Mouse (Mus musculus): Measurements from ENCODE around the gene Elp4. TPM values are rescaled to one million over a fixed set of nuclear protein-coding genes. Genes with fewer than 3 reads are reported as not detected.

Elp4 gene
- polyA plus RNA-seq, 1 experiment from 2014 or later: 39.5 TPM

DNA sequence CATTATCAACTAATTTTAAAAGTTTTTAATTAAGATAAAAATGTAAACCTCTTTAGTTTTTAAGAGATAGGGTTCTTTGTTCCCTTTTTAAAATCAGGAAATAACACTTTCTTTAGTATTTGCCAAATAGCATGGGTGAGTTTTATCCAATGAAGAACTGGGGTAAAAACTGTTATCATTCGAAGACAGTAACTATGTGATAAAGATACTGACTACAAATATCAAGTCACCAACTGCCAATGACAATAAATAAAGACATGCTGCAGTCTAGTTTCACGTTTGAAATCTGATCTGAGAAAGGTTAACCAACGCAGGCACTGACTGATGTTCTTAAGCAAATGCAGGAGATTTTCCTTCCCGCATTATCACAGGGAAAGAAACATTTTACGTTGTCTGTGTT is 100.9 kb downstream of the Elp4 start:
- Histone ChIP-seq H3K4me3 (no peak overlapping the region), H3K4me1 (no peaks in the 10 kb centered on the region), H3K36me3 (no peaks in the 10 kb centered on the region), H3K4me2 (replicated peaks) (no peak overlapping the region), H3K9ac (no peak overlapping the region), H3K27ac (no peak overlapping the region), H3K27me3 (no peaks in the 10 kb centered on the region), H3K9me3 (no peaks in the 10 kb centered on the region)
- ATAC-seq (ENCODE audit: low FRiP score, low read depth): no peak
- 39% methylated on average over 5 of the region's 5 CpGs for WGBS

DNA sequence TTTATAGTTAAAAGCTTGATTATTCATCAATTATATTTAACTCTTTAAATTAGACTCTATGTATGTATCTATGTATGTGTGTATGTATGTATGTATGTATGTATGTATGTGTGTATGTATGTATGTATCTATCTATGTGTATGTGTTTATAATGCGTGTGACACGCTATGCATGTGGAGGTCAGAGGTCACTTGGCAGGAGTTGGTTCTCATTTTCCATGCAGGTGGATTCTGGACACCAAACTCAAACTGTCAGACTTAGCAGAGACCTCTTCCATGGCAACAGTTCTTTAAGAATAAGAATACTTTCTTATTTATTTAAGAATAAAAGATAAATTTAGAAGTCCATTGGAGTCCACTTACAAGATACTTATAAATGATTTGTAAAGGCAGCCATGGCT is 101.5 kb downstream of the Elp4 start:
- Histone ChIP-seq H3K9ac (no peak overlapping the region), H3K4me2 (replicated peaks) (no peak overlapping the region), H3K9me3 (no peaks in the 10 kb centered on the region), H3K27me3 (no peaks in the 10 kb centered on the region), H3K4me1 (no peaks in the 10 kb centered on the region), H3K27ac (no peak overlapping the region), H3K36me3 (no peaks in the 10 kb centered on the region), H3K4me3 (no peak overlapping the region)
- 94% methylated on average over 2 of the region's 2 CpGs for WGBS
- ATAC-seq (ENCODE audit: low FRiP score, low read depth): no peak

DNA sequence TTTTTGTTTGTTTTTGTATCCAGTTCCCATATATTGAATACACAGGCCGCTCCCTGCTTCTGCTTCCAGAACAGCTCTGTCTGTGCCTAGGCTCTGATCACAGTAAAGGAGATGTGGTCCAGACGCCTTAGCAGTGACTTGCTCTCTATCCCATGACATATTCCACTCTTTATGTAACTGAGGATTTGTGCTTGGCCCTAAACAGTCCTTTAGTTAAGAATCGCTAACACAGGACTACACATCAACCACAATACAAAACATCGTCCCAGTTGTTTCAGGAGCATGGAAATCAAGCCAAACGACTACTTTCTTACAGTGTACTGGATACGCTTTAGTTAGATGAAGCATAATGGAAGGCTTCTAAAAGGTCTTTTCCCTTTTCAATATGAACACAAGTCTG is 102.8 kb downstream of the Elp4 start:
- Histone ChIP-seq H3K4me3 (no peak overlapping the region), H3K36me3 (no peaks in the 10 kb centered on the region), H3K9ac (no peak overlapping the region), H3K9me3 (no peaks in the 10 kb centered on the region), H3K4me1 (no peaks in the 10 kb centered on the region), H3K27me3 (no peaks in the 10 kb centered on the region), H3K4me2 (replicated peaks) (no peak overlapping the region), H3K27ac (no peak overlapping the region)
- no peak for ATAC-seq (ENCODE audit: low FRiP score, low read depth)
- 84% methylated on average over 6 of the region's 6 CpGs for WGBS

DNA sequence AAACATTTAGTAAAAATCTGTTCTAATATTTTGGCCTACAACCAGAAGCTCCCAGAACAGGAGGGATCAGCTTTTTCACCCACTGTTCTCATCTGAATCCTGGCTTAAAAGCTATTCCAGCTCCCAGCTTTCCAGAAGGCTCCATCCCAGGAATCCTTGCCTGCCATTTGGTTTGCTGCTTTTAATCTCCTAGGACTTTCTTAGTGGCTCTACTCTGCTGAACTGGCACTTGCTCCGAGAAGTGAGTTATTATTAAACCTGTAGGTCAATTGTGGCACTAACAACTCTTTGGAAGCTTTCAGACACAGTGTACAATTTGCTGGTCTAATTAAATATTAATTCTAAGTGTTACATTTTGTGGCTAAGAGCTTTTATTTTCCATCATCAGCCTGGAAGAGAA is 103.7 kb downstream of the Elp4 start:
- no peak overlapping the region for H3K4me3 ChIP-seq
- no peaks in the 10 kb centered on the region for H3K9me3 ChIP-seq
- 29% methylated on average over 1 of the region's 1 CpGs for WGBS
- no peak overlapping the region for H3K27ac ChIP-seq
- no peak overlapping the region for H3K4me2 ChIP-seq (replicated peaks)
- no peaks in the 10 kb centered on the region for H3K36me3 ChIP-seq
- no peak for ATAC-seq (ENCODE audit: low FRiP score, low read depth)
- no peak overlapping the region for H3K9ac ChIP-seq
- H3K4me1 ChIP-seq: no peaks in the 10 kb centered on the region
- H3K27me3 ChIP-seq: no peaks in the 10 kb centered on the region

DNA sequence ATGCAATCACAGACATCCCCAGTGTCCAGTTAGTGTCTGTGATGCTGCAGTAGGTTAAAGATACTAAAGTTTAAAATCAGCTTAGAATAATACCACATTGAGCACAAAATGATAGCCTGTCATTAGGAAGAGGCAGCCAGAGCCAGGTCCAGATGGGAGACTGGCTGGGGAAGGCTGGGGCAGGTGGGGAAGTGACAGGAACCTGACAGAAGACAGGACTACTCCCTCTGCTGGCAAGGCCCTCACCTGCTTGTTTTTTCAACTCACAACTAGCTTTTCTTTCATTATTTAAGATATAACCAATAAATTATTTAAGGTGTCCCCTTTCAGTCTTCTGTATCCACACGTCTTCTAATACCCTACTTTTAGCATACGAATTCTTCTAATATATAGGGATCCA is 104.5 kb downstream of the Elp4 start:
- Histone ChIP-seq H3K9me3 (no peaks in the 10 kb centered on the region), H3K4me3 (no peak overlapping the region), H3K27ac (no peak overlapping the region), H3K27me3 (no peaks in the 10 kb centered on the region), H3K4me1 (no peaks in the 10 kb centered on the region), H3K36me3 (no peaks in the 10 kb centered on the region), H3K9ac (no peak overlapping the region), H3K4me2 (replicated peaks) (no peak overlapping the region)
- ATAC-seq (ENCODE audit: low FRiP score, low read depth): no peak
- 58% methylated on average over 2 of the region's 2 CpGs for WGBS

DNA sequence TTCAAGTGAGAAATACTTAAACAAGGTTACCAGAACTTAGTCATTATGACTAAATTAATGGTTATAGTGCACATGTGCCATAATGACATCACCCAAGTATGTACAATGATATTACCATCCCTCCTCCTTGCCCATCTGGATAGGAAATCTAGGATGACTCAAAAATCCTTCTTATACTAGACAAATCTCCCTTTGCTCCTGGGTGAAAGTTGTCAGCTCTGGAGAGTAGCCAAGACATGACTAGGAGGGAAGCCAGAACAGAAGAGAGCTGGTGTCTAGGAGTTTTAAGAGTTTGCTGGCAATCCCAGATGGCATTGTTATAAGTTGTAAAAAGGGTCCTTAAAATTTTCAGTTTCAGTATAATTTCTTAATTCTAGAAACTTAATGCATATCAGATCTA is 106.5 kb downstream of the Elp4 start:
- Histone ChIP-seq H3K4me2 (replicated peaks) (no peak overlapping the region), H3K9me3 (no peaks in the 10 kb centered on the region), H3K9ac (no peak overlapping the region), H3K4me3 (no peak overlapping the region), H3K27ac (no peak overlapping the region), H3K4me1 (no peaks in the 10 kb centered on the region), H3K27me3 (no peaks in the 10 kb centered on the region), H3K36me3 (no peaks in the 10 kb centered on the region)
- ATAC-seq (ENCODE audit: low FRiP score, low read depth): no peak

DNA sequence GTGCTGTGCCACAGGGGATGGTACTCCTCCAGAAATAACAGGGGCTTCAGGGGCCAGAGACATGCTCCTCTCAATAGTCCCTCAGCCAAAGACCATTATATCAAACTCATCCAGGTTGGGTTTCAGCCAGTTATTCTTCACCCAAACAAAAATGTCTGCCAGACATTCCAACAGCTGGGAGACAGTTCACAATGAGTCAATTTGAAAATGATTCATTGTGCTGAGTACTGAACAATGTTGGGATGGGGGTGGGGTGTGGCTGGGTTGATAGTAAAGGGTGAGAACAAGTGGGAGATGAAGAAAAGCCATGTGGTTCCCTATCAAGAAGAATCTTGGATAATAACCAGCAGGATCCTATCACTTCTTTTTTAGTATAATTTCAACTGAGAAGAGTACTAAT is 108.3 kb downstream of the Elp4 start:
- Histone ChIP-seq H3K4me1 (no peaks in the 10 kb centered on the region), H3K27ac (no peak overlapping the region)

DNA sequence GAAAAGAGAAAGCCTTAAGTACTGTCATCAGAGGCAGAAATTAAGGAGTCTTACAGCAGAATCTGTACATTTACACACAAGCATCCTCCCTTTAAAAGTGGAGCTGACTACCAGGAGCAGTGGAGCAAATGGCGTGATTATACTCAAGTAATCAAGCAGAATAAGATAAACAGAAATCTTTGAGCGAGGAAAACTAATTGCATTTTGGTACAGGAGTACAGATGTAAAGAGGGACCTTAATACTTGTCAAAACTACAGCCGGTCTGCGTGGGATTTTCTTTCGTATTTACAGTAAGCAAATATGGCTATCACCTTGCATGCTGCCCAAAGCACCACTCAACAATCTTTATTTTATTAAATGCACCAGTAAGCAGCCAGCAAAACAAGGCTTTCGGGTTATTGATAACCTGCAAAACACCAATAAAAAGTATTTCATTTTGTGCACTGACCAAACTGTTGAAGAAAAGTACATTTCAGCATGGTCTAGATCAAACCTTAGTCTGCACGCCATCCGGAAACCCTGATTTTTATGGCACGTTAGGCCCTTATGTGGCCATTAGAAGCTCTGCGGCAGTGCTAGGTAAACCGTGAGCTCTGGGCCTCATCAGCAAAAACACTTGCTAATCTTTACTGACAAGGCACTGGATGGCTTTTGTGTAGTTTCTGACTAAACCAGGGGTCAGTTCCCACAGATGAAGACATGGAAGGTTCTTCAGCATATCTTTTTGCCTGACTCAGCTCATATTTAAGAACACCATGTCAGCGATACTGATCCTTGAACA is 111.8 kb downstream of the Elp4 start:
- ATAC-seq (ENCODE audit: low FRiP score, low read depth): no peak
- 49% methylated on average over 12 of the region's 12 CpGs for WGBS
- no peaks in the 10 kb centered on the region for H3K9me3 ChIP-seq
- H3K27me3 ChIP-seq: no peaks in the 10 kb centered on the region
- no peaks in the 10 kb centered on the region for H3K4me1 ChIP-seq
- H3K9ac ChIP-seq: no peak overlapping the region
- H3K4me3 ChIP-seq: no peak overlapping the region
- H3K27ac ChIP-seq: no peak overlapping the region
- H3K4me2 ChIP-seq (replicated peaks): no peak overlapping the region
- H3K36me3 ChIP-seq: no peaks in the 10 kb centered on the region

More for the DNA sequence above, 108.3 kb downstream of the Elp4 start:
- ATAC-seq (ENCODE audit: low FRiP score, low read depth): no peak
- Histone ChIP-seq H3K4me2 (replicated peaks) (no peak overlapping the region), H3K9ac (no peak overlapping the region), H3K4me3 (no peak overlapping the region), H3K27me3 (no peaks in the 10 kb centered on the region), H3K36me3 (no peaks in the 10 kb centered on the region), H3K9me3 (no peaks in the 10 kb centered on the region)

DNA sequence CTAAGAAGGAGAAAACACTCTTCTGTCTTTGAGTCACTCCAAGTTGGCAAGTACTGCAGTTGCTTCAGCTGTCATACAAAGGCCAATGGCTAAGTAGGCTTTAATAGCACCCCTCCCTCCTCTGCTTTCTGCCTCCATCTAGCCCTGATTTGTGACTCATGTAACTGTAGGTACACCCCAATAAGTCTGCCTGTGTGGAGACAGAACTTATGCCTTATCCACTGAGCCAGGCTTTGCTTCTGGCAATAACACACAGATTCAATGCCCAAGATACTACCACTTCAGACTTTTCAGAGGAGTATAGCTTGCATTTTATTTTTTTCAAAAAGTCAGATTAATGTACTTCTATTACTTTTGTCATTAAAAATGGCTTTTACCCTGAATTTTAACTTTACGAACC is 114.4 kb downstream of the Elp4 start:
- WGBS: 87% methylated on average over 1 of the region's 1 CpGs
- Histone ChIP-seq H3K4me1 (no peaks in the 10 kb centered on the region), H3K36me3 (no peaks in the 10 kb centered on the region), H3K9ac (no peak overlapping the region), H3K4me3 (no peak overlapping the region), H3K27me3 (no peaks in the 10 kb centered on the region), H3K4me2 (replicated peaks) (no peak overlapping the region), H3K27ac (no peak overlapping the region), H3K9me3 (no peaks in the 10 kb centered on the region)
- ATAC-seq (ENCODE audit: low FRiP score, low read depth): no peak

DNA sequence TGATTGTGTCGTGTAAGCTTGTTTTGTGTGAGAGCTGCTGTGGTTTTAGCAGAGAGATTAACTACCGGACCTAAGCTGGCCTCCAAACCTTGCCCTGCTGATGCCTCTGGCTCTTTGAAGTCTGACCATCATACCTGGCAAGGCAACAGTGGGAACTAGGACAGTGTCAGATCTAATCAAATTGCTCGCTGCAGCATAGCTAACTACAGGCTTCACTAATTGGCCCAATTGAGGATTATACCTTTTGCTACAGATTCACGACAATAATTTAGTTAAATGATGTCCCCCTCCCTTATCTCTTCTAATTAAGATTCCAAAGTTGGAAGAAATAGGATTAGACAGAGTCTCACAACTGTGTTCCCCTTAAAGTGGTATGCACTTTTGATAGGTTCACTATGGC is 116.6 kb downstream of the Elp4 start:
- Histone ChIP-seq H3K4me3 (no peak overlapping the region), H3K9me3 (no peaks in the 10 kb centered on the region), H3K9ac (no peak overlapping the region), H3K4me1 (no peaks in the 10 kb centered on the region), H3K4me2 (replicated peaks) (no peak overlapping the region), H3K36me3 (no peaks in the 10 kb centered on the region), H3K27ac (no peak overlapping the region), H3K27me3 (no peaks in the 10 kb centered on the region)
- 56% methylated on average over 4 of the region's 4 CpGs for WGBS
- no peak for ATAC-seq (ENCODE audit: low FRiP score, low read depth)

DNA sequence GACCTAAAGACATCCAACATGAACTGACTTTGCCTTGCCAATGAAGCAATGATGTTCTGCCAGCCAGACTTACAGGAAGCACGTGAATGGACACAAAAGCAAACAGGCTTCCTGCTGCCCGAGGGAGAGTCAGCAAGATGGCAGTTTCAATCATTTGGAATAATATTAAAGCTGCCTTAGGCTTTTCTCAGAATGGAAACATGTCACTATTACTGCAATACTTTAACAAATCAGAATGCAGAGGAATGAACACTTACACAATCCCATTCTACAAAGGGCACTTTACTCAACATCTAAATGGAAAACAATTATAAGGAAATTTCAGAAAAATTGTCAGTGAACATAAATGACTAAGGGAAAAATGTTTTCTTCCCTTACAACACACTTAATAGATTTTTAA is 117.4 kb downstream of the Elp4 start:
- no peak for ATAC-seq (ENCODE audit: low FRiP score, low read depth)
- H3K4me1 ChIP-seq: no peaks in the 10 kb centered on the region
- 55% methylated on average over 2 of the region's 2 CpGs for WGBS

DNA sequence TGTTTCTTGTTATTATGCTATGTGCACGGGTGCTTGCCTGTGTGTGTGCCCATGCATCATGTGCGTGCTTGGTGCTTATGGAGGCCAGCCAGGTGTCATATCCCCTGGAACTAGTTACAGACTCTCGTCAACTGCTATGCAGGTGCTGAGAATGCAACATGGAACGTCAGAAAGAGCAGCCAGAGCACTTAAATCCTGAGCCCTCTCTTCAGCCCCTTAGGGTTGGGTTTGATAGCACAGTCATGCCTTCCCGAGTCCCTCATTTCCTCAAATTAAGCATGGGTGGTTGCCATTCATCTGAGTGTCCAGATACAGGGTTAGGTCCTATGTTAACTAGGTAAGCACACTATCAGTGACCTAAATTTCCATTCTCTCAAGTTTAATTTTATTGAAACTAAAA is 121.5 kb downstream of the Elp4 start:
- WGBS: 56% methylated on average over 5 of the region's 5 CpGs
- no peaks in the 10 kb centered on the region for H3K4me1 ChIP-seq
- H3K9ac ChIP-seq: no peak overlapping the region
- H3K4me2 ChIP-seq (replicated peaks): no peak overlapping the region
- no peaks in the 10 kb centered on the region for H3K9me3 ChIP-seq
- no peak for ATAC-seq (ENCODE audit: low FRiP score, low read depth)
- no peak overlapping the region for H3K4me3 ChIP-seq
- no peak overlapping the region for H3K27ac ChIP-seq
- no peaks in the 10 kb centered on the region for H3K36me3 ChIP-seq
- H3K27me3 ChIP-seq: no peaks in the 10 kb centered on the region

More for the DNA sequence above, 117.4 kb downstream of the Elp4 start:
- Histone ChIP-seq H3K4me3 (no peak overlapping the region), H3K27me3 (no peaks in the 10 kb centered on the region), H3K4me2 (replicated peaks) (no peak overlapping the region), H3K9ac (no peak overlapping the region), H3K9me3 (no peaks in the 10 kb centered on the region), H3K27ac (no peak overlapping the region), H3K36me3 (no peaks in the 10 kb centered on the region)

DNA sequence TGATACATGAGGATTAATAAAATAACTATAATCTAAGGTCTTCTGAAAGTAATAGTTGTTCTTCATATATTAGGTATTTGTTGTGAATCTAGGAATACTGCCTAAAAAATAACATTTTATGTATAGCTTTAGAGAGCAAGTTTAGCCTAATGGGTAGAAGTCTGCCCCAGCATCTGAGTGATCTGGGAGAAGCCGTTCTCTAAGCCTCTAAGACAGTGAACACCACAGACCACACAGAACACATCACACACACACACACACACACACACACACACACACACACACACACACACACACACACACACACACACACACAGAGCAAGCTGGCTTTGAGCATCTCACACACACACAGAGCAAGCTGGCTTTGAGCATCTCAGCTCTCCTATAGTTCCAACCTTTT is 123.6 kb downstream of the Elp4 start:
- no peak overlapping the region for H3K27ac ChIP-seq
- no peaks in the 10 kb centered on the region for H3K4me1 ChIP-seq
- no peak overlapping the region for H3K4me2 ChIP-seq (replicated peaks)
- no peak overlapping the region for H3K9ac ChIP-seq
- H3K27me3 ChIP-seq: no peaks in the 10 kb centered on the region
- no peaks in the 10 kb centered on the region for H3K9me3 ChIP-seq
- no peak for ATAC-seq (ENCODE audit: low FRiP score, low read depth)
- WGBS: 84% methylated on average over 1 of the region's 1 CpGs
- H3K4me3 ChIP-seq: no peak overlapping the region
- no peaks in the 10 kb centered on the region for H3K36me3 ChIP-seq

Data from limb, embryonic 13.5 days (tissue).